Mouse (Mus musculus) embryonic facial prominence, embryonic 12.5 days (tissue): Measurements from ENCODE around the gene Calm3. TPM values are rescaled to one million over a fixed set of nuclear protein-coding genes. Genes with fewer than 3 reads are reported as not detected.
A peak's percentile ranks its signal among the peaks of the same experiment; 100 is the strongest.

Experiments used
- ATAC-seq: fragments of 200-750 bp; cut with Nextera tagmentation; 2 replicates; pipeline ENCODE4 v1.8.0; 2017; ENCODE audit not compliant: insufficient number of reproducible peaks, insufficient read depth, low FRiP score, low TSS enrichment
- H3K27ac ChIP-seq: fragments of 300-500 bp; sonication (generic); 2 replicates; pipeline ENCODE4 v1.5.1; 2016; ENCODE audit warnings: mild to moderate bottlenecking
- H3K27me3 ChIP-seq: fragments of 300-500 bp; sonication (generic); 2 replicates; pipeline ENCODE4 v1.6.1; 2016; ENCODE audit warnings: mild to moderate bottlenecking, moderate library complexity
- H3K36me3 ChIP-seq: fragments of 300-500 bp; sonication (generic); 2 replicates; pipeline ENCODE4 v1.6.1; 2016; ENCODE audit warnings: mild to moderate bottlenecking
- H3K4me1 ChIP-seq: fragments of 300-500 bp; sonication (generic); 2 replicates; pipeline ENCODE4 v1.6.1; 2016
- H3K4me2 ChIP-seq: fragments of 300-500 bp; sonication (generic); replicated peaks from 2 replicates; pipeline ENCODE4 v1.6.1; 2016; ENCODE audit warnings: mild to moderate bottlenecking, moderate library complexity
- H3K4me3 ChIP-seq: fragments of 300-500 bp; sonication (generic); 2 replicates; pipeline ENCODE4 v1.5.1; 2016; ENCODE audit warnings: mild to moderate bottlenecking
- H3K9ac ChIP-seq: fragments of 300-500 bp; sonication (generic); 2 replicates; pipeline ENCODE4 v1.6.1; 2016; ENCODE audit warnings: mild to moderate bottlenecking, moderate library complexity
- H3K9me3 ChIP-seq: fragments of 300-500 bp; sonication (generic); 2 replicates; pipeline ENCODE4 v1.6.1; 2016; ENCODE audit warnings: mild to moderate bottlenecking, moderate library complexity
- WGBS: fragments of 180-500 bp; shearing (Covaris S2); methylation state at CpG from one replicate; pipeline ENCODE4 v1.1.7; 2016; 5-methylcytosine and 5-hydroxymethylcytosine counted together
- polyA plus RNA-seq: library from polyadenylated mRNA; unstranded; fragments of >200 nt; fragmentation: Nextera tagmentation; extraction: Ambion mirVana; gene quantifications from 2 replicates; pipeline ENCODE4 v1.2.1, GENCODE M21; 2016

The Calm3 gene
- polyA plus RNA-seq, 1 experiment from 2014 or later: 123 TPM

DNA sequence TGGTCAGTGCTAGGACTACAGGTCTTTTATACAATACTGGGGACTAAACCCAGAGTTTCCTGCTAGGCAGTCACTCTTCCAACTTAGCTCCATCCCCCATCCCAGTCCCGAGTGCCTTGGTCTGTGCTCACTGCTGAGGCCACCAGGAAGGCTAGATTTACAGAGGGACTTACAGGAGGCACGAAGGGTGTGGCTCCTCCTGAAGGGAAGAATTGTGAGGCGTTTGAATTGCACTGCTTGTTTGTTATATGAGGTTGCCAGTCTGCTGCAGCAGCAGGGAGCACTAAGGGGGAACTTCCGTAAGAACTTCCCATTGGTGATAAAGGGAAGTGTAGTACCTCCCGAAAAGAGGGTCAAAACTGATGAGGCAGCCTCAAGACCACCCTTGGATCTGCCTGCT is 43.3 kb downstream of the Calm3 start:
- peaks cover 60% of the 10 kb centered on the region for H3K36me3 ChIP-seq
- H3K4me1 ChIP-seq: peaks cover 22% of the 10 kb centered on the region
- peak overlapping the region; percentile 14; the same call in 1 of the 2 replicates for H3K4me2 ChIP-seq
- peaks cover 9% of the 10 kb centered on the region; the same call in 1 of the 2 replicates for H3K27me3 ChIP-seq
- no peak overlapping the region for H3K4me3 ChIP-seq
- H3K9me3 ChIP-seq: peaks cover 10% of the 10 kb centered on the region
- peak overlapping the region; percentile 90 for H3K27ac ChIP-seq
- WGBS: 16% methylated on average over 5 of the region's 5 CpGs
- H3K9ac ChIP-seq: peak overlapping the region; percentile 11; the same call in 1 of the 2 replicates
- no peak for ATAC-seq

DNA sequence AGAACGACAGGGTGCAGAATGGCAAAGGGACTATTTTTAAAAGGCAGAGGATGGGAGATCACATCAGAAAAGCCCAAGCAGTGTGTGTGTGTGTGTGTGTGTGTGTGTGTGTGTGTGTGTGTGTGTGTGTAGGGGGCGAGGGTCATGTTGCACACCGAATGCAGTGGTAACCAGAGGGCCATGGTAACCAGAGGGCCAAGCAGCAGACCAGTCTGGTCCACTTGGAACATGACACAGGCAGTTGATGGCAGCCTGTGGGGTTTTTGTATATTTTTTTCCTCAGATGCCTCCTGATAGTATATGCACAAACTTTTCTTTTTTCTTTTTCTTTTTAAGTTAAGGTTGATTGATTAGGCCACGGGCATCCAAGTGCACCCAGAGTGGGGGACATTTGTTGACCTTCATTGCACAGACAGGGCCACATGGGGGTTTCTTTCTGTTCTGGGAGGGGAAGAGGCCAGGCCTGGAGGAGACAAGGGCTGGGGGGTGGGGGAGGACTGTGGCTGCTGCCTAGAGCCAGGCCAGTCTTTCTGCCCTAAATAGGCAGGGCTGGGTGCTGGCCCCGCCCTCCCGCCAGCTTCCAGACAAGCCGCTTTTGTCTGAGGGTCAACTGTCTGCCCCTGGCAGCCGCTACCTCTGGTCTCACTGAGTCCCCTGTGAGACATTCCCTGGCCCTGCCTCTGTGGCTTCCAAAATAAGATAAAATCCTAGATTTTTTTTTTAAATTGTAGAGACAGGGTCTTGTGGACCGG is 43.9 kb downstream of the Calm3 start:
- Histone ChIP-seq H3K9ac (peak overlapping the region; percentile 11; the same call in 1 of the 2 replicates), H3K36me3 (peaks cover 54% of the 10 kb centered on the region), H3K4me1 (peaks cover 22% of the 10 kb centered on the region)

DNA sequence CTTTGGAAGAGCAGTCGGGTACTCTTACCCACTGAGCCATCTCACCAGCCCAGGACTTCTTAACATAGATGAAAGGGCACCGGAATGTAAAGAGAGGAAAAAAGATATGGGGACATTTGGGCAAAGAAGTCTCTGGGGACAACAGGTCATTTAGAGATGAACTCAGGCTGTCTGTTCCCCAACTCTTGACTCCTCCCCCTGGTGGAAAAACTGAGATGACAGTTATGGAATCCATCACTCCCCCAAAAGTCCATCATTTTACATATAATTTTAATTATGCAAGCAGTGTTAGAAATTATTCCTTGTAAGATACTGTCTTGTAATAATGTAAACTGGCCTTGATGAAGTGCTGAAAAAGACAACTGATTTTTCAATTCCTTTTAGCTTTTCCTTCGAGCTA is 46.2 kb downstream of the Calm3 start:
- H3K9me3 ChIP-seq: no peaks in the 10 kb centered on the region
- H3K27ac ChIP-seq: no peak overlapping the region
- H3K4me1 ChIP-seq: peaks cover 22% of the 10 kb centered on the region
- ATAC-seq: no peak
- WGBS: 78% methylated on average over 3 of the region's 3 CpGs
- no peaks in the 10 kb centered on the region for H3K27me3 ChIP-seq
- peaks cover 31% of the 10 kb centered on the region; the same call in 1 of the 2 replicates for H3K36me3 ChIP-seq
- no peak overlapping the region for H3K4me2 ChIP-seq
- H3K9ac ChIP-seq: no peak overlapping the region
- no peak overlapping the region for H3K4me3 ChIP-seq

More for the DNA sequence above, 43.9 kb downstream of the Calm3 start:
- H3K27me3 ChIP-seq: peaks cover 2% of the 10 kb centered on the region; the same call in 1 of the 2 replicates
- H3K27ac ChIP-seq: peak overlapping the region; percentile 90
- 0 out of 2 replicates have a peak, but pooled peaks have one; percentile 1 for ATAC-seq
- 0 out of 2 replicates have a peak, but pooled peaks cover 4% of the 10 kb centered on the region for H3K9me3 ChIP-seq
- WGBS: 19% methylated on average over 9 of the region's 9 CpGs
- H3K4me2 ChIP-seq: peak overlapping the region; percentile 14
- H3K4me3 ChIP-seq: no peak overlapping the region

DNA sequence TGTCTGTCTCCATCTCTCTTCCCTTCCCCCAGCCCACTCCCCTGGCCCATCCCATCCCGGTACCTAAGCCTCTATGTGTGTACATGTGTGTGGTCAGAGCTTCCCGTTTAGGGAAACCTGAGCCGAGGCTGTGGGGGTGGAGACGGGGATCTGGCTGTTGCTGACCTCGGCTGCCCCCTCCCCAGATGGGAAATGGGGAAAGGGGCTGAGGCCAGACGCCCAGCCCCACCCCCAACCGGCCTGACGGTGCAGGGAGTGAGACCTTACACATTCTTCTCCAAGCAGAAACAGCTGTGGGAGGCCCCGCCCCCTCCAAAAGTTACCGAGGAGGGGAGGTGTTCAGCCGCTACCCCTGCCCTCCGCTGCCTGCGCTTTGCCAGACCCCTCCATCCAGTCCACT is 47.3 kb downstream of the Calm3 start:
- peak; percentile 38 for ATAC-seq
- peak overlapping the region; percentile 89 for H3K4me3 ChIP-seq
- peak overlapping the region; percentile 92 for H3K27ac ChIP-seq
- peak overlapping the region; percentile 90 for H3K9ac ChIP-seq
- peak overlapping the region; percentile 79 for H3K4me2 ChIP-seq
- H3K36me3 ChIP-seq: peaks cover 24% of the 10 kb centered on the region; the same call in 1 of the 2 replicates
- H3K9me3 ChIP-seq: no peaks in the 10 kb centered on the region
- peaks cover 22% of the 10 kb centered on the region for H3K4me1 ChIP-seq
- no peaks in the 10 kb centered on the region for H3K27me3 ChIP-seq
- 0% methylated on average over 13 of the region's 13 CpGs for WGBS

DNA sequence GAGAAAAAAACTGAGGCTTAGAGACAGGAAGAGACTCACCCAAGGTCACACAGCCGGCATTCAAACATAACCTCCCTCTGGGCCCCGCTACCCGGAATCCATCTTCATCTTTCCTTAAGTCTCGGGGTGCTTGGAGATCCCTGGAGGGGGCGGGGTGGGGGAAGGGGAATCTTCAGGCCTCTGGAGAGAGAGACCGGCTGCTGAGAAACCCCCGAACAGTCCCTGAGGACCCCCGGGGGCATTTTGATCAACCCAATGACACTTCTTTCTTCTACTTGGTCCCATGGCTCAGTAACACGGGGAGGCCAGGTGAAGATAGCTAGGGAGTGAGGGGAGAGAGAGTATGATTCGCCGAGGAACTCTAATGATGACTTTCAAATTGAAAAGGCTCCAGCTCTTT is 47.9 kb downstream of the Calm3 start:
- 4% methylated on average over 11 of the region's 11 CpGs for WGBS
- peaks cover 22% of the 10 kb centered on the region for H3K4me1 ChIP-seq

DNA sequence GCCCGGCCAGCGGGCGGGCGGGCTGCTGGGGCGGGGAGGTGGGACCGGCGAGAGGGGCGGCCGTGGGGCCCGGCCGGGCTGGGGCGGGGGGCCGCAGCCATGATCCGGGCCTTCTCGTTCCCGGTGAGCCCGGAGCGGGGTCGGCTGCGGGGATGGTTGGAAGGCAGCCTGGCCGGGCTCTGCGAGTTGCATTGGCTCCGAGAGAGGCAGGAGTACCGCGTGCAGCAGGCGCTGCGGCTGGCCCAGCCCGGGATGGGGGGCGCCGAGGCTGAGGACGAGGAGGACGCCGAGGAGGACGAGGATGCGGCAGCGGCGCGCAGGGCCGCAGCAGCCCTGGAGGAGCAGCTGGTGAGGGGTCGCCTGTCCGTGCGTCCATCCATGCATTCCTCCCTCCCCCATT is 48.6 kb downstream of the Calm3 start:
- no peaks in the 10 kb centered on the region for H3K9me3 ChIP-seq
- peaks cover 21% of the 10 kb centered on the region for H3K36me3 ChIP-seq
- peak overlapping the region; percentile 90 for H3K9ac ChIP-seq
- H3K27me3 ChIP-seq: no peaks in the 10 kb centered on the region
- peak overlapping the region; percentile 92 for H3K27ac ChIP-seq
- H3K4me3 ChIP-seq: peak overlapping the region; percentile 89
- WGBS: under 1% methylated on average over 39 of the region's 42 CpGs
- H3K4me2 ChIP-seq: peak overlapping the region; percentile 79
- peaks cover 18% of the 10 kb centered on the region for H3K4me1 ChIP-seq
- no peak for ATAC-seq

More for the DNA sequence above, 47.9 kb downstream of the Calm3 start:
- peak overlapping the region; percentile 90 for H3K9ac ChIP-seq
- peak overlapping the region; percentile 79 for H3K4me2 ChIP-seq
- no peak for ATAC-seq
- peak overlapping the region; percentile 89 for H3K4me3 ChIP-seq
- no peaks in the 10 kb centered on the region for H3K9me3 ChIP-seq
- peaks cover 23% of the 10 kb centered on the region for H3K36me3 ChIP-seq
- H3K27ac ChIP-seq: peak overlapping the region; percentile 92
- H3K27me3 ChIP-seq: no peaks in the 10 kb centered on the region

DNA sequence AGATGAGACGGTGACA is 48.8 kb downstream of the Calm3 start, which contains the start of gene Dact3:
TSS of gene Dact3 (plus strand) at position 8 of the 16 bp plus-strand sequence.
- H3K36me3 ChIP-seq: peaks cover 21% of the 10 kb centered on the region
- peak within 1 kb of the TSS; percentile 92 for H3K27ac ChIP-seq
- ATAC-seq: no peak
- peak within 1 kb of the TSS; percentile 89 for H3K4me3 ChIP-seq
- H3K4me2 ChIP-seq: peak within 1 kb of the TSS; percentile 79
- peaks cover 16% of the 10 kb centered on the region for H3K4me1 ChIP-seq
- 0% methylated on average over 1 of the region's 1 CpGs for WGBS
- no peaks in the 10 kb centered on the region for H3K9me3 ChIP-seq
- H3K27me3 ChIP-seq: no peaks in the 10 kb centered on the region
- H3K9ac ChIP-seq: peak within 1 kb of the TSS; percentile 90

DNA sequence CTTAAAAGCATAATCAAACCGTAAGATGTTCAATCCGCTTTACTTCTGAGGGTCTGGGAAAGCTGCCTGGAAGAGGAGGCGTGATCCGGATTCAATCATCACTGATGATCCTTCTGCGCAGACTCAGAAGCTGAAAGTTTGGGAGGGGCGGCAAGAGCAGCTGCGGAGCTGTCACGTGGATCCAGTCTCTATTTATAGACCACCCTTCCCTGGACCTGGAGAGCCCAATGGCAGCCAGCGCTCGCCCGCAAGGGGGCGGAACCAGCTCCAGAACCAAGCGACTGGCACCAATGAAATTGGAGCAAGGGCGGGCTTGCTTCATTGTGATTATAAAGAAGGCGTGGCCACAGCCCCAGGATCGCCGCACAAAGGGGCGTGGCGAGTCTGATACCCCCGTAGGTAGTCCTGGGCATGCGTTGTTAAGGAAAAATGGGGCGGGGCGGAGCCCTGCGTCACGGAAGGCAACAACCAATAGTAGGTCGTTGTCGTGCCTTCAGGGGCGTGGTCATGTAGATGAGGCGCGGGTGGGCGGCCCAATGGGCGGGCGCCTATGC is 49.1 kb downstream of the Calm3 start:
- WGBS: under 1% methylated on average over 30 of the region's 33 CpGs
- Histone ChIP-seq H3K27me3 (no peaks in the 10 kb centered on the region), H3K4me1 (peaks cover 16% of the 10 kb centered on the region), H3K4me3 (peak overlapping the region; percentile 89), H3K4me2 (peak overlapping the region; percentile 79), H3K9me3 (no peaks in the 10 kb centered on the region), H3K36me3 (peaks cover 21% of the 10 kb centered on the region), H3K27ac (peak overlapping the region; percentile 92), H3K9ac (peak overlapping the region; percentile 90; the same call in 1 of the 2 replicates)
- peak; percentile 93 for ATAC-seq

DNA sequence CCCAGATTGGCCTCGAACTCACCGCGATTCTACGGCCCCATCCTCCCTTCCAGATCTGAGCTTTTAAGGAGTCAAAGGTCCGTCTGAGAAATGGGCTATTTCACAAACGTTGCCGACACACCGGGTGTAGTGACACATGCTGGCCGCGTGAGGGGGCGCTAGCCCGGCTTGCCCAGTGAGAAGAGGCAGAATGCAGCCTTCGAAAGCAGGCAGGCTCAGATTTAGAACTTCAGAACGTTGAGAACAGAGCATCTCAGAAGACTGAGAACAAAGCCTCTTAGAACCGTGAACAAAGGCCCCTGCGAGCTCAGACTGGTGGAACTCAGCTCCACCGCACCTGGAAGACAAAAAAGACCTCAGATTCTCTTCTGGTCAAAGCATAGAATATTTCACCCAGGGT is 49.7 kb downstream of the Calm3 start:
- Histone ChIP-seq H3K4me1 (peaks cover 13% of the 10 kb centered on the region), H3K36me3 (peaks cover 18% of the 10 kb centered on the region), H3K9ac (no peak overlapping the region; the same call in 1 of the 2 replicates), H3K4me3 (peak overlapping the region; percentile 89), H3K27ac (peak overlapping the region; percentile 91), H3K9me3 (no peaks in the 10 kb centered on the region), H3K27me3 (no peaks in the 10 kb centered on the region), H3K4me2 (peak overlapping the region; percentile 79)
- WGBS: 4% methylated on average over 17 of the region's 17 CpGs
- ATAC-seq: no peak

DNA sequence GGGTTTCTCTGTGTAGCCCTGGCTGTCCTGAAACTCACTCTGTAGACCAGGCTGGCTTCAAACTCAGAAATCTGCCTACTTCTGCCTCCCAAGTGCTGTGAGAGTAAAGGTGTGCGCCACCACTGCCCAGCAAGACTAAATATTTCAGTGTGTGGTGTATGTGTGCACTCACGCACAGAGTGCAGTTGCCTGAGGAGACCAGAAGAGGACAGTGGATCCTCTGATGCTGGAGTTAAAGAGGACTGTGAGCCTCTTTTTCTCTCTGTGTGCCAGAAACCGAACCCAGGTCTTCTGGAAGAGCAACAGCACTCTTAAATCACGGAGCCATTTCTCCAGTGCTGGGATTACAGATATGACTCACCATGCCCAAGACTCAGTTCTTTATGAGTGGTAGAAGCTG is 50.5 kb downstream of the Calm3 start:
- 93% methylated on average over 4 of the region's 4 CpGs for WGBS
- Histone ChIP-seq H3K9me3 (no peaks in the 10 kb centered on the region), H3K4me2 (no peak overlapping the region), H3K9ac (no peak overlapping the region), H3K36me3 (peaks cover 16% of the 10 kb centered on the region), H3K4me1 (peaks cover 13% of the 10 kb centered on the region), H3K4me3 (no peak overlapping the region), H3K27ac (no peak overlapping the region), H3K27me3 (no peaks in the 10 kb centered on the region)
- no peak for ATAC-seq

DNA sequence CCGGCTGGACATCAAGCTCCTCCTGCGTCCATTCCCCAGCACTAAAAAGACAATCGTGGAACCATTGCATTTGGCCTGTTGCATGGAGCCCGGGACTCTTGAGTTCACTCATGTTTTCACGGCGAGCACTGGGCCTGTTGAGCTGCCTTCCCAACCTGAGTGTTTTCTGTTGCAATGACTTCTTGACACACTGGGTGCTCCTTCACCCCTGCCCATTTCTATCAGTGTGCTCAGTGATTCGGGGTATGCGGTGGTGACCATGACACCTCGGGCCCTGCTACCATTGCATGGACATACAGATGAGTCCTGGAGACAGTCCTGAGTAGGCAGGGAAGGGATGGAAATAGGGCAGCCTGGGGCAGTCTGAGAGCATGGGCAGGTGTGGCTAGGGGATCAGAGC is 51.4 kb downstream of the Calm3 start:
- Histone ChIP-seq H3K9ac (no peak overlapping the region), H3K4me1 (peaks cover 13% of the 10 kb centered on the region), H3K4me3 (no peak overlapping the region), H3K36me3 (peaks cover 12% of the 10 kb centered on the region; the same call in 1 of the 2 replicates), H3K4me2 (no peak overlapping the region), H3K27me3 (no peaks in the 10 kb centered on the region), H3K9me3 (no peaks in the 10 kb centered on the region), H3K27ac (no peak overlapping the region)
- no peak for ATAC-seq
- WGBS: 93% methylated on average over 9 of the region's 9 CpGs

DNA sequence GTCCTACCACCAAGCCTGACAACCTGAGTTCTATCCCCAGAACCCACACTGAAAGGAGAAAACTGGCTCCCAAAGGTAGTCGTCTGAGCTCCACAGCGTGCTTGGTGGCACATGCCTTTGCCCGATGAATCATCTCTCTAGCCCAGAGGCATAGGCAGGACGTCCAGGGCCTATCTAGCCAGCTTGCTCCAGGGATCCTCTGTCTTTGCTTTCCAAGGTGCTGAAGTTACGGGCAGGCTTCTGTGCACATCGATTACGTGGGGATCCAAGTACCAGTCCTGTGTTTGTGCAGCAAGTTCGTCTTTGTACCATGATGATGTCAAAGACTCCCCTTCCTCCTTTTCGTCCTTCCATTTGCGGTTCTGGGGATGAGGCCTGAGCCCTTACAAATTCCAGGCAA is 52.3 kb downstream of the Calm3 start:
- no peak overlapping the region for H3K4me3 ChIP-seq
- 81% methylated on average over 10 of the region's 10 CpGs for WGBS
- no peak overlapping the region for H3K4me2 ChIP-seq
- no peaks in the 10 kb centered on the region for H3K9me3 ChIP-seq
- H3K27me3 ChIP-seq: no peaks in the 10 kb centered on the region
- H3K36me3 ChIP-seq: peaks cover 12% of the 10 kb centered on the region; the same call in 1 of the 2 replicates
- H3K27ac ChIP-seq: no peak overlapping the region
- no peak for ATAC-seq
- peaks cover 4% of the 10 kb centered on the region; the same call in 1 of the 2 replicates for H3K4me1 ChIP-seq
- no peak overlapping the region for H3K9ac ChIP-seq
